Mouse (Mus musculus): ENCODE measurements around the gene Fgfr2.

DNA sequence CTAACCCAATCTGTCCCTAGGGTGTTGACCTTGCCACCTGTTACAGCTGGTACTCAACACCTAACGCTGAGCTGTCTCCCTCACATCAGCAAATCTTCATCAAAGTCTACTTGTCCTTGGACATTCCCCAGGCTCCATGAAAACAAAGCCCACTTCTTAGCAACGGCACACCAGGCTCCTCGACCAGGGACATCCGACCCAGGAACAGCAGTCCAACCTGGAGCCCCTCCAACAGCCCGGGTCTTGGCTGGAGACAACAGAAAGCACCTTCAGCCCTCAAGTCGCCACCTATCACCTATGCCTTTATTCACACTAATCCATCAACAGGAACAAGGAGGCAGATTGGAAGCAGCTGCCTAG is 64.0 kb downstream of the Fgfr2 start:
- TF ChIP-seq CTCF (conservative IDR thresholded peaks at IDR 0.05; ENCODE audit: low read length) (no peak), POU5F1 (IDR thresholded peaks at IDR 0.05; ENCODE audit: borderline replicate concordance, low read length) (no peak)

All from E14TG2a.4 (cell line).